Mouse (Mus musculus): ENCODE results near the gene Zfhx3.

Zfhx3 gene

GRCm38 (mm10) chr8:108101131-108101530 lies 158.7 kb downstream of the Zfhx3 start:
- peak; percentile 18 for DNase-seq (ENCODE audit: low spot score)

GRCm38 (mm10) chr8:108101978-108102865 lies 159.8 kb downstream of the Zfhx3 start:
- no peak for DNase-seq (ENCODE audit: low spot score)

DNA sequence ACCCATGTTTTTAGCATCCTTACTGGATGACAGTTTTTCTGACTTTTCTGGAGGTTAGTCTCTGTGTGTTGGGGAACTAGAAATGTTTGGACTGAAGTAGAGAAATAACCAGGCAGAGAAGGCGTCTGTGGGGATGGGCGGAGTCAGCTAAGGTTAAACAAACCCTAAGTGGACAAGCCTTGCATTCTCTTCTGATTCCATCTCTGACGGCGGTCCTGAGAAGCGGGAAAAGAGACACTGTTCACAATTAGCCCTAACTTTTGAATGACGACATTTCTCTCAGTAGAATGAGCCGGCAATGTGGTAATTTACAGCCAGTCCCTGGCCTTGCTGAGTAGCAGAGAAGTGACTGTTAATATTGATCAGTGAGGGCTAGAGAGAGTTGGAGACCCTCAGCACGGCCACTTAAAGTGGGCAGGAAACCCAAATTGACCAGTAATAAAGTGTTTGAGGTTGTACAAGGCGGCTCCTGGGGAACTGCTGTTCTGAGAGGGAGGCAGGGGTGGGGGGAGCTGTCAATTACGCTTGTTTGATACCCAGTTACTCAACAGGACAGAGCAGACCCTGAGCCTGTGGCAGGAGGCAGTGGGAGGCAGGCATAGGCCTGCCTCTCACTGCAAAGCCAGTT lies 162.1 kb downstream of the Zfhx3 start:
- no peak for DNase-seq (ENCODE audit: low spot score)

DNA sequence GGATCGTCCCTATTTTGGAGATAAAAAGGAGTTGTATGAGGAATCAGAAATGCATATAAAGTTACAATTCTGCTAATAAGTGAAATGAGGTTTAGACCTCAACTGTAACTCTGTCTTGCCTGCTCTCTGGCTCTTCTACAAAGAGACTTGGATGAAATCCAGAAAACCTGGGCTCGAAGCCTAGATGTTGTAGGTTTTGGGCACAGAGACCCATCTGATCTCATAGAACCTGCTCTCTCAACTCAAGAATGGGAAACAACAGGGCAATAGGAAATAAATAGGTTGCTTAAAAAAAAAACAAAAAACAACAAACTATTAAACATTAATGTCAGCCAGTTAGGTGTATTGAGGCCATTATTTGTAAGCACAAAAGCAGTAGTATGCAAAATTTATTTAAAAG lies 182.6 kb downstream of the Zfhx3 start:
- no peak for DNase-seq (ENCODE audit: low spot score)

DNA sequence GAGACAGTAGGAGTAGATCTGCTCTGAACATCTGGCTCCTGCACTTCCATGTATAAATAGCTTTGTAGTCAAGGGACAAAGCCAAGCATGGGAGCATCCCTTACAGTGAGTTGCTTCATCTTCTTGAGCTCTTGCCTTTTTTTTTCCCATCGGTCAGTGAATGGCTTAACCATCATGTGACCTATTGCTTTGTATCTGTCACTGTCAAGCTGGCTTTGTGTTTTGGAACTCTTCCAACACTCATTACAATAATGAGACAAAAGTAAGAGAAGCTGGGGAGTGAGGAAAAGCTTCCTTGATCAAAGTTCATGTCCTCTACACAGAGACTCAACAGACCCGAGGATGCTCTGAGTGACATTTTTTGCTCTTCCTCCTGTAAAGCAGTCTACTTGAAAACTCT lies 183.0 kb downstream of the Zfhx3 start:
- DNase-seq (ENCODE audit: low spot score), result no peak

- DNase-seq (ENCODE audit: low spot score), result no peak
These were observed 204.1 kb downstream of the Zfhx3 start for GRCm38 (mm10) chr8:108146536-108146935.

DNA sequence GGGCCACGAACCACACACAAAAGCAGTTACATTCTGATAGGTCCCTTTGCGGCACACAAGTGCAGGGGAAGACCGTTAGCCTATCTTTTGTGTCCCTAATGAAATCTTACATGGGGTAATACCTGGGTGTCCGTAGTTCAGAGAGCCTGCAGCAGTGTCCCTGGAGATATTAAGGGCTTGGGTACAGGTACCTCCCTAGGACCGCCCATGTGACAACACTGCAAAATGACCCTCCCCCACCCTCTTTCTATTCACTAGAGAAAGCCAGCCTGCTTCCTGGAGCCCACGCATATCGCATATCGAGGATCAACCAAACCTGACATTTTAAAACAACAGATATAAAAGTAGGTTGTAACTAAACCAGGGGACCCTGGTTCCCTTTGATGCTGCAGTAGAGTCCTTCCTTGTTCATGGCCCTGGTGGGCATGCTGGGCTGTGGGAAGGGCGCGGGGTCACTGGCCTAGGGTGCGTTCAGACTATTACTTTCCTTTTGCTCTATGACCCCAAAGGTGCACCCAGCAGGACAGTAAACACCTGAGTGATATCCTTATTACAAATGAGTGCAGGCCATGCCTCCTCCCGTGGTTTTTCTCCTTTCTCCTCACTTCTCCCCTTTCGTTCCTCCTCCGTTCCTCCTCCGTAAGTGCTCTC lies 206.3 kb downstream of the Zfhx3 start:
- no peak for DNase-seq (ENCODE audit: low spot score)

DNA sequence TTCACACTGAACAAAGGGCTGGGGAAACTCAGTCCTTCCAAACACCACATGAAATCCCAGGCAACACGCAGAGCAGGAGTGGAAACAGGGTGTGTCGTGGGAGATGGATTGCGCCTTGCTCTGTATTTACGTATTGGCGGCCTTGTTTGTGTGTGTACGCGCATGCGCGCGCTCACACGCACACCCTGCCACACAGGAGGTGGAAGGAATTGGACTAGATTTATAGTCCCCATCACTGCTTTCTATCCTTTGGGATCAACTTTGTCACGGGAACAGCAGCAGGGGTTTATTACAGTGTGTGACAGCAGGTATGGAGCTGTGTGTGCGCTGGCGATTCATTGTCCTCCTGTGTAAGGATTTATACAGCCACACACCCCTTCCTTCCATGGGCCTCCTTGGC lies 228.4 kb downstream of the Zfhx3 start:
- no peak for DNase-seq (ENCODE audit: low spot score)

DNA sequence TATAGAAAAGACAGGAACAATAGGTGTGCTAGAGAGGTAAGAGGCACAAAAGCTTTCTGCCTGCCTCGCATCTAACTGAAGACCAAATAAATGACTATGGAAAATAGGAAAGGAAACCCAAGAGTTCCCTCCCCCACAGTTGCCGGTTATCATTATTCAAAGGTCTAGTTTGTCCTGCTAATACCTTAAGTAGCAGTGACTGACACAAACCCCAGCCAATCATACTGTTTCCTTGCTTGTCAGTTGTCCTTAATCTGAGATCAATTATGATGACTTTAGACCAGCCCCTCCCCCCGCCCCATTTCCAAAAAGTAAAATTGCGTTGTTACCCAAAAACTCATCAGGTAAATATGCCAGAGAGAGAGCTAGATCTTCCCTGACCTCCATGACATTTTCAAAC lies 240.9 kb downstream of the Zfhx3 start:
- DNase-seq (ENCODE audit: low spot score), result no peak

DNA sequence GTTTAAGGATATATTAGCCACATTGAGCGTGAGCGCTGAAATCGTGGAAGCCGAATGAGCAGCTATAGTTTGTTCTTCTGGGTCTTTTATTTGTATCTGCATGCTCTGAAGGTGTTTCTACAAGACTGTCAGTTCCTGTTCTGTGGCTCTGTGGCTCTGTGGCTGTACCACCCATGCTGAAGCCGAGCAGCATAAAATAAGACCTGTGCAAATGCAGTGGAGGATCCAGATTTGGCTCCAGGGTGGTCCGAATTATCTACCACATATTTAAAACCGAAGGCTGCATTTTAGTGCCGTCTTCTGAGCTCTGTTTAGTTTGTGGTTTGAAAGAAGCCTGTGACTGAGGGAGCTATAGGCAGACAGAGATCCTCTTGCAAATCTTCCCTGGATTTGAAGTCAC lies 241.5 kb downstream of the Zfhx3 start:
- DNase-seq (ENCODE audit: low spot score), result no peak

- no peak for DNase-seq (ENCODE audit: low spot score)
These were observed 243.8 kb downstream of the Zfhx3 start for GRCm38 (mm10) chr8:108186289-108186688.

- DNase-seq (ENCODE audit: low spot score), result no peak
These were observed 245.6 kb downstream of the Zfhx3 start for GRCm38 (mm10) chr8:108188044-108188443.

DNA sequence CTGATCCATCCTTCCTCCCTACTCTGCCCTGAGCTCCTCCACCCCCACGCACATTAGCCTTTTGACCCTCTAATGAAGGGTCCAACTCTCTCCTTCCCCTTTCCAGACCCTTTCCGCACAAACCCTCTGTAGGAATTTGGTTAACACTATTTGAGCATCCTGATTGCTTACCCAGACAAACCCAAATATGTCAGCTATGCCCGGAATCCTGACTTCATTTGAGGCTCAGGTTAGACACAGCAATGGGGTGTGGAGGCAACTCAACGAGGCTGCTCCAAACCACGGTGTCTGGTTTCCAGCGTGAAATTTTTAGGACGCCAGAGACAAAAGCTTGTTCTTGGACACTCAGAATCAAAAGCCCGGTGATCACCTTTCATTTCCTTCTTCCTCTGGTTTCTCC lies 252.1 kb downstream of the Zfhx3 start:
- DNase-seq (ENCODE audit: low spot score), result no peak

GRCm38 (mm10) chr8:108215026-108215425 lies 272.6 kb downstream of the Zfhx3 start:
- DNase-seq (ENCODE audit: low spot score), result no peak

- DNase-seq (ENCODE audit: low spot score), result no peak
These were observed 275.9 kb downstream of the Zfhx3 start for GRCm38 (mm10) chr8:108218171-108218840.

DNA sequence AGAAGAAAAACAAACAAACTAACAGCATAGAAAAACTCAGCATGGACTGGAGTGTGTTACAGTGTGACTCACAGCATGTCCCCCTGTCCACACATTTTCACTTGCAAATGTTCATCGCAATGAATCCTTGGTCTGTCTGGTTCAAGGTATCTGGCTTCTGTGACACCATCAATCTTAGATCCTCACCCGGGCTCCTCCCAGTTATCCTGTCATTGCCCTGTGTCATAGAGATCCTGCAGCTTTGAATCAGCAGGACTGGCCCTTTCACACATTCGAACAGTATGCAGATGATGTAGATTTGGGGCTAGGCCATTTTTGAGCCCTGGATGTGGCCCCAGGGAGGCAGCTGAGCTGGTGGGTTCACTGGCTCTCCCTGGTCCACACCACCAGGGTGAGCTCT lies 278.1 kb downstream of the Zfhx3 start:
- DNase-seq (ENCODE audit: low spot score), result no peak

DNA sequence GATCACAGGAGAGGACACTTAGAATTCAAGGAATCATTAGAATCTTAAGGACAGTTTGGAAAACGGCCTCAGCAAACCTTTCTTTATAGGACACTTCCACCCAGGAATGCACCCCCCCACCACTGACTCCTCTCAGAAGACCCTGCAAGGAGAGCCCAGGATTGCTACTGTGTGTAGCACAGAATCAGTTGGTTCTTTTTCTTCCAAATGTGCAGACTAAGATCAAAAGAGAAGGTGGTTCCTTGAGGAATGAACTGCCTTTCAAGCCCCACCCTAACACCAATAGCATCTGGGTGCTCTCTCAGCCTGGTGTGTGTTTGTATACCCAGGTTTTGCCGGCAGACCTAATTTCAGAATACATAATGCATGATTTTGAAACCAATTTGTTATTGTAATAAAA lies 279.6 kb downstream of the Zfhx3 start:
- no peak for DNase-seq (ENCODE audit: low spot score)

GRCm38 (mm10) chr8:108232326-108232725 lies 289.9 kb downstream of the Zfhx3 start:
- no peak for DNase-seq (ENCODE audit: low spot score)

GRCm38 (mm10) chr8:108234481-108234880 lies 292.0 kb downstream of the Zfhx3 start:
- no peak for DNase-seq (ENCODE audit: low spot score)

DNA sequence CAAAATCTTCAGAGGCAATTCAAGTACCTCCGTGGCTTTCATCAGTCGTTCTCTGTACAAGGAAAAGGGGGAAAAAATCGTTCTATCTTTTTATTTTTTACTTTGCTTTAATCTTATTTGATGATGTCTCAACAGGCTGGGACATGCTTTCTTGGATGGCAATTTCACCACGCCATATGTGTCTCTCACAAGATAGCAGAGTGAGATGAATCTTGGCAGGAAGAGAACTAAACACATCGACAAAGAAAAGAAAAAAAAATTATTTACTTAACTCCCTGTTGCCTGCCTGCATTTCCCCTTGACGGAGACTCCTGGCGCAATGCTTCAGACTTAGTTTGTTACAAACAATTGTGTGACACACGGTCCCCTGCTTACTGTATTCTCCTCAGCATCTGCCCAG lies 294.3 kb downstream of the Zfhx3 start:
- no peak for DNase-seq (ENCODE audit: low spot score)

- DNase-seq (ENCODE audit: low spot score), result no peak
These were observed 297.1 kb downstream of the Zfhx3 start for GRCm38 (mm10) chr8:108239531-108239930.

- DNase-seq (ENCODE audit: low spot score), result no peak
These were observed 298.7 kb downstream of the Zfhx3 start for GRCm38 (mm10) chr8:108241041-108241690.
